Mouse (Mus musculus) cerebellum, postnatal 14 days (tissue): Measurements from ENCODE around the gene Wfdc16.
A peak's percentile ranks its signal among the peaks of the same experiment; 100 is the strongest.
"Not testable (repeated sequence)": the region's sequence is repeated elsewhere in the genome, so short reads cannot be mapped to it uniquely, and the experiment has no call there.

ENCODE experiments used
- DNase-seq, 2 experiments: peaks; one replicate each; pipeline ENCODE4 v3.0.0; 2021; ENCODE audit warnings: mixed read lengths in 2 of 2

Gene Wfdc16

DNA sequence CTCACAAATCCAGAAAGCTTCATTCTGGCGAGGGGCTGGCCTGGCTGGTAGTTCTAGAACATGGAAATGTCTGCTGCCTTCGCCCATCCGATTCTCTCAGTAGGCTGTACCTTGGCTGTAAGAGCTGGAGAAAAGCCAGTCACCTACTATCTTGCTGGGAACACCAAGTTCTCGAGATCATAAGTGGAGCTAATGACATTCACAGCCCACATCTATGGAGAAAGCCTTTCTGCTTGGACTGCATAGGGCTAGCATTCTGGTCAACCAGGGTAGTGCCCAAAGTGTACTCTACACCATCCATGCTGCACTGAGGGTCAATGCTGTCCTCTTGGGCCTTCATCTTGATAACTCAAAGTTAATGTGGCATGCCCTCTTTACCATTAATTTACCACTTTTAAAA is 45.1 kb downstream of the Wfdc16 start, which contains the start of gene Eppin:
Gene Eppin (minus strand): TSS at position 101 of the 400 bp plus-strand sequence.
- no peak for DNase-seq

GRCm38 (mm10) chr2:164592014-164592413 is 46.6 kb downstream of the Wfdc16 start:
- peak; percentile 48 to 50 for DNase-seq

- DNase-seq: not testable (repeated sequence)
Observed at GRCm38 (mm10) chr2:164585025-164585725, 53.4 kb downstream of the Wfdc16 start, which contains the start of gene Wfdc6a. Gene Wfdc6a (minus strand): TSS chr2:164585447.
